Mouse (Mus musculus) liver, embryonic 14.5 days (tissue): ENCODE results near the gene Pecam1. TPM values are rescaled to one million over a fixed set of nuclear protein-coding genes. Genes with fewer than 3 reads are reported as not detected.
A peak's percentile ranks its signal among the peaks of the same experiment; 100 is the strongest.

Experiments
- ATAC-seq: fragments of 200-750 bp; cut with Nextera tagmentation; 2 replicates; pipeline ENCODE4 v1.8.0; 2017; ENCODE audit warnings: moderate number of reproducible peaks, mild to moderate bottlenecking, moderate library complexity; ENCODE audit not compliant: insufficient read depth
- DNase-seq, 3 experiments: peaks; one replicate each; pipeline ENCODE4 v3.0.0-alpha.2; 2012 to 2013; ENCODE audit warnings: low read depth in 3 of 3, low spot score in 3 of 3
- H3K27ac ChIP-seq: fragments of 300-500 bp; sonication (generic); 2 replicates; pipeline ENCODE4 v1.5.1; 2014; ENCODE audit warnings: moderate library complexity, mild to moderate bottlenecking, control low read depth, inconsistent platforms
- H3K27me3 ChIP-seq: fragments of 300-500 bp; sonication (generic); 2 replicates; pipeline ENCODE4 v1.6.1; 2014; ENCODE audit warnings: mild to moderate bottlenecking, low read length, moderate library complexity; ENCODE audit not compliant: control insufficient read depth, insufficient read depth
- H3K36me3 ChIP-seq: fragments of 300-500 bp; sonication (generic); replicated peaks from 2 replicates; pipeline ENCODE4 v1.6.1; 2014; ENCODE audit warnings: low read depth; ENCODE audit not compliant: control insufficient read depth, insufficient read depth
- H3K4me1 ChIP-seq, 2 experiments: fragments of 200-500 bp in 1 of 2; fragments of 300-500 bp in 1 of 2; sonication (generic) in 1 of 2; replicated peaks; 2 replicates each; pipeline ENCODE4 v1.6.1; 2012 to 2014; ENCODE audit warnings: antibody characterized with exemption in 1 of 2, inconsistent platforms in 1 of 2, low read length in 1 of 2; ENCODE audit not compliant: control insufficient read depth in 2 of 2, insufficient read depth in 2 of 2
- H3K4me2 ChIP-seq: fragments of 300-500 bp; sonication (generic); 2 replicates; pipeline ENCODE4 v1.6.1; 2014; ENCODE audit warnings: low read depth, mild to moderate bottlenecking, control low read depth, moderate library complexity
- H3K4me3 ChIP-seq, 2 experiments: fragments of 200-500 bp in 1 of 2; fragments of 300-500 bp in 1 of 2; sonication (generic) in 1 of 2; 2 replicates each; pipeline ENCODE4 v1.5.1; 2012 to 2014; ENCODE audit warnings: low read depth in 2 of 2, low read length in 2 of 2, mild to moderate bottlenecking in 2 of 2, control low read depth in 1 of 2, inconsistent platforms in 1 of 2, moderate library complexity in 1 of 2; ENCODE audit not compliant: insufficient read depth in 1 of 2
- H3K9ac ChIP-seq: fragments of 300-500 bp; sonication (generic); replicated peaks from 2 replicates; pipeline ENCODE4 v1.6.1; 2014; ENCODE audit warnings: mild to moderate bottlenecking, control low read depth, moderate library complexity
- H3K9me3 ChIP-seq: fragments of 300-500 bp; sonication (generic); 2 replicates; pipeline ENCODE4 v1.6.1; 2016; ENCODE audit warnings: low read length, mixed read lengths; ENCODE audit not compliant: control insufficient read depth
- CTCF ChIP-seq: IDR thresholded peaks from 2 replicates; pipeline ENCODE4 v1.5.1; 2016; ENCODE audit warnings: antibody characterized with exemption, low read depth, control low read depth
- EP300 ChIP-seq: IDR thresholded peaks from 2 replicates; pipeline ENCODE4 v1.6.1; 2016; ENCODE audit warnings: antibody characterized with exemption, low read depth
- WGBS: fragments of 180-500 bp; shearing (Covaris S2); extraction: QIAGEN DNeasy Blood & Tissue Kit; methylation state at CpG from one replicate; pipeline ENCODE4 v1.1.7; 2014; ENCODE audit not compliant: insufficient replicate concordance; 5-methylcytosine and 5-hydroxymethylcytosine counted together
- polyA plus RNA-seq, 2 experiments: library from polyadenylated mRNA; depleted of rRNA in 1 of 2; stranded (reverse) in 1 of 2; unstranded in 1 of 2; fragments of >200 nt; fragmentation: Nextera tagmentation in 1 of 2; extraction: Ambion mirVana in 1 of 2; gene quantifications; 2 replicates each; pipeline versions ENCODE4 v1.2.1 to v1.2.3; 2012 to 2014

Gene Pecam1
- polyA plus RNA-seq, 2 experiments: 5.5 to 6.3 TPM

DNA sequence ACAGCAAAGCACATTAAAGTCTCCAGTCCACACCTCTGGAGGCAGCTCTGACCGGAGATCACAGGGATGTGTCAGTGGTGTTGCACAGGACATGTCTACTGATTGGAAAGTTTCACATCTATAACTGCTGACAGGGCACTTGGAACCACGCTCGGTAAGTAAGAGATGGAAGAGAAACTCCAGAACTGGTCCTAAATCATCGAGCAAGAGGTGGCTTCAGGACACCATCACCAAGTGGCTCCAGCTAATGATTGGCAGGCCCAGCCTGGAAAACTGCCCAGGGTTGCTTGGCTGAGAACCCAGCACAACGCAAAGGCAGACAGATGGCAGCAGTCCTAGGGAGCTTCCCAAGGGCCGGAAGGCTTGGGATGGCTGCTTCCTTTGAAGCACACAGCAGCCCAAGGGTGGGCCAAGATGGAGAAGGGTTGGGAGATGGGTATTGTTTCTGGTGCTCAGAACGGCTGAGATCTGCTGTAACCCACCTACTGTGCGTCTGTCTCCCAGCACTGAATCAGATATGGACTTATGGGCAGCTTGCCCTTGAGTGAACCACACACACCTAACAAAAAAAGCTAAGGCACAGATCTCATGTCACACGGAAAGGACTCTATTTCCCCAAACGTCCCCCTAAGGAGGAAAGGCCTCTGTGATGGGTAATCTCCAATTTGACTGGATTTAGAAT is 72.4 kb downstream of the Pecam1 start:
- Histone ChIP-seq H3K9ac (no peak overlapping the region), H3K4me1 (peaks cover 0 to 20% of the 10 kb centered on the region in 2 experiments; a peak in 2 of 4 replicates), H3K9me3 (no peaks in the 10 kb centered on the region), H3K4me3 (no peak overlapping the region), H3K27me3 (no peaks in the 10 kb centered on the region), H3K27ac (no peak overlapping the region), H3K36me3 (no peaks in the 10 kb centered on the region), H3K4me2 (no peak overlapping the region)
- ATAC-seq (no peak), DNase-seq (no peak)
- WGBS: 70% methylated on average over 10 of the region's 10 CpGs
- no peak for TF ChIP-seq CTCF
- no peak for TF ChIP-seq EP300

- no peaks in the 10 kb centered on the region for H3K27me3 ChIP-seq
- peaks cover 0 to 20% of the 10 kb centered on the region in 2 experiments; a peak in 2 of 4 replicates for H3K4me1 ChIP-seq
- DNase-seq: no peak
- H3K4me3 ChIP-seq: no peak overlapping the region
- no peaks in the 10 kb centered on the region for H3K9me3 ChIP-seq
- no peak for TF ChIP-seq CTCF
- no peak for TF ChIP-seq EP300
- no peak overlapping the region for H3K27ac ChIP-seq
- whole genome bisulfite sequencing: 59% methylated on average over 4 of the region's 4 CpGs
- H3K36me3 ChIP-seq: no peaks in the 10 kb centered on the region
- ATAC-seq: no peak
- no peak overlapping the region for H3K9ac ChIP-seq
- H3K4me2 ChIP-seq: no peak overlapping the region
Observed at GRCm38 (mm10) chr11:106677331-106677730, 73.1 kb downstream of the Pecam1 start.

- no peak overlapping the region for H3K4me2 ChIP-seq
- peaks cover 0 to 20% of the 10 kb centered on the region in 2 experiments; a peak in 2 of 4 replicates for H3K4me1 ChIP-seq
- DNase-seq (no peak), ATAC-seq (no peak)
- 70% methylated on average over 5 of the region's 5 CpGs for WGBS
- H3K4me3 ChIP-seq: no peak overlapping the region
- H3K36me3 ChIP-seq: no peaks in the 10 kb centered on the region
- H3K27me3 ChIP-seq: no peaks in the 10 kb centered on the region
- no peak overlapping the region for H3K27ac ChIP-seq
- no peak overlapping the region for H3K9ac ChIP-seq
- no peak for TF ChIP-seq EP300
- no peak for TF ChIP-seq CTCF
- no peaks in the 10 kb centered on the region for H3K9me3 ChIP-seq
Observed at GRCm38 (mm10) chr11:106675875-106676274, 74.6 kb downstream of the Pecam1 start.

- DNase-seq (peak in 1 of 3 experiments; percentile 7), ATAC-seq (peak; percentile 45; the same call in 1 of the 2 replicates)
- Histone ChIP-seq H3K4me1 (peaks cover 0 to 20% of the 10 kb centered on the region in 2 experiments; a peak in 2 of 4 replicates), H3K27me3 (no peaks in the 10 kb centered on the region), H3K9me3 (no peaks in the 10 kb centered on the region), H3K4me3 (no peak overlapping the region), H3K27ac (no peak overlapping the region), H3K9ac (no peak overlapping the region), H3K4me2 (peak overlapping the region; percentile 34), H3K36me3 (no peaks in the 10 kb centered on the region)
- TF ChIP-seq EP300 (no peak), CTCF (no peak)
- WGBS: 36% methylated on average over 10 of the region's 10 CpGs
Observed at GRCm38 (mm10) chr11:106675201-106675726, 75.2 kb downstream of the Pecam1 start.

GRCm38 (mm10) chr11:106674612-106675153 is 75.7 kb downstream of the Pecam1 start:
- Histone ChIP-seq H3K27ac (no peak overlapping the region), H3K9me3 (no peaks in the 10 kb centered on the region), H3K9ac (no peak overlapping the region; the same call in 1 of the 2 replicates), H3K4me1 (peaks cover 0 to 20% of the 10 kb centered on the region in 2 experiments; a peak in 2 of 4 replicates), H3K36me3 (no peaks in the 10 kb centered on the region), H3K4me2 (peak overlapping the region; percentile 34), H3K27me3 (no peaks in the 10 kb centered on the region), H3K4me3 (no peak overlapping the region)
- ATAC-seq (peak; percentile 47), DNase-seq (no peak)
- 5% methylated on average over 9 of the region's 9 CpGs for WGBS
- TF ChIP-seq CTCF: no peak
- TF ChIP-seq EP300: no peak
